Mouse (Mus musculus) C2C12 (cell line): Measurements from ENCODE around the gene Gpatch3.

Source experiments
- CEBPB ChIP-seq: IDR thresholded peaks from one replicate; pipeline ENCODE4 v1.6.1; 2011; ENCODE audit warnings: low read depth, mild to moderate bottlenecking, control low read depth, moderate library complexity
- CTCF ChIP-seq: IDR thresholded peaks from one replicate; pipeline ENCODE4 v1.5.1; 2011; ENCODE audit not compliant: control insufficient read depth, insufficient read depth, insufficient read length
- FOSL1 ChIP-seq: IDR thresholded peaks from one replicate; pipeline ENCODE4 v1.8.0; 2011; ENCODE audit warnings: mild to moderate bottlenecking, low read length; ENCODE audit not compliant: poor library complexity, insufficient read depth, severe bottlenecking
- MAX ChIP-seq: IDR thresholded peaks from one replicate; pipeline ENCODE4 v1.6.1; 2011; ENCODE audit warnings: mild to moderate bottlenecking, control low read depth
- MYOD1 ChIP-seq: IDR thresholded peaks from one replicate; pipeline ENCODE4 v1.6.1; 2011; ENCODE audit warnings: low read depth; ENCODE audit not compliant: control insufficient read depth, insufficient read length
- MYOG ChIP-seq: IDR thresholded peaks from one replicate; pipeline ENCODE4 v1.6.1; 2011; ENCODE audit not compliant: control insufficient read depth, insufficient read length; ENCODE audit errors: extremely low read depth
- USF1 ChIP-seq: IDR thresholded peaks from one replicate; pipeline ENCODE4 v1.6.1; 2011; ENCODE audit warnings: low read depth, mild to moderate bottlenecking, control low read depth, moderate library complexity

- TF ChIP-seq CTCF (no peak), USF1 (no peak), MYOG (no peak), CEBPB (no peak), MAX (no peak), MYOD1 (peak; percentile 26), FOSL1 (no peak)
Measured at GRCm38 (mm10) chr4:133613026-133613425, 38.5 kb downstream of the Gpatch3 start.
